Mouse (Mus musculus): Measurements from ENCODE around the gene Gabbr2.
"Not testable (repeated sequence)": the region's sequence is repeated elsewhere in the genome, so short reads cannot be mapped to it uniquely, and the experiment has no call there.

Gene Gabbr2

DNA sequence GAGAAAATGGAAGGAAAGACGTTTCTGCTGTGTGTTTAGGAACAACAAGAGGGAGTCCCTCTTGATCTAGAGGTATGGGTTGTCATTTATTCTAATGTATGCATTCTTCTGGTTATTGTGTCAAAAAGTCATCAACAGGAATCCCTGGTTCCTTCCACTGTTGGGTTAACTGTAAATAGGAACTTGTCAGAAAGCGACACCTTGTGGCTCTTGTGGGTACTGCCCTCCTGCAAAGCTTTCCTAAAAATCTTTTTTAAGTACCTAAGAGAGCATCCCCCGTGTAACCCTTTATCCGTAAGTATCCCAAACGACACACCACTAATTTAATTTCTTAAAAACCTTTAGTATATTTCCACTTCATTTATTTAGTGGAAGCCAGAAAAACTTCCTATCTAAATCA is 334.6 kb downstream of the Gabbr2 start:
- peak; percentile 84 for DNase-seq (ENCODE audit: low read depth, low spot score)

DNA sequence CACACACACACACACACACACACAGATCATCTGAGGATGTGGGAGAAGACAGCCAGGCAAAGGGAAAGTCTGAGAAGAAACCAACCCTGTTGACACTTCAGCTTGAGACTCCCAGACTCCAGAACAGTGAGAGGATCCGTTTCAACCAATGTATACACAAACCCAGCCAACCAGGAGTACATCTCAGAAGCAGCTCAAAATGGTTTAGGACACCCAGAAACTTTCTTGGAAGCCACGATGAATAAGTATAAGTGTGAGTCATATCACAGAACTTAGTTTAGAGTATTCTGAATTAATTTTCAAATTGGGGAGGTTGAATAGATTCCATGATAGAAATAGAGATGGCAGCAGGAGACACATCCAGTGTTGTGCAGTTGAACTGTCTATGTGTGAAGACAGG is 335.7 kb downstream of the Gabbr2 start:
- DNase-seq (ENCODE audit: low read depth, low spot score): no peak

DNA sequence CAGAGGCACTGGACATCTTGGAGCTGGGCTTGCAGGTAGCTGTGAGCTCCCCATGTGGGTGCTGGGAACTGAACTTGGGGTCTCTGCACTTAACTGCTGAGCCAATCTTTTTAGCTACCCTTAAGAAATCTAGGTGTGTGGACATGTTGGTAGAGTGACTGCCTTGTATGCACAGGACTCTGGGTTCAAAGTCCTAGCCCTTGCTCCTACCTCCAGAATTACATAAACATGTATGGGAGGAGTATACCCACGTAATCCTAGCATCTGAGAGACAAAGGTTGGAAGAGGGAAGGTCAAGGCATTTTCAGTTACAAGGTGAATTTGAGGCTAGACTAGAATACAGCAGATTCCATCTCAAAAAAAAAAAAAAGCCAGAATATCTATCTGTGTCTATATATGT is 336.4 kb downstream of the Gabbr2 start:
- DNase-seq (ENCODE audit: low read depth, low spot score): no peak

DNA sequence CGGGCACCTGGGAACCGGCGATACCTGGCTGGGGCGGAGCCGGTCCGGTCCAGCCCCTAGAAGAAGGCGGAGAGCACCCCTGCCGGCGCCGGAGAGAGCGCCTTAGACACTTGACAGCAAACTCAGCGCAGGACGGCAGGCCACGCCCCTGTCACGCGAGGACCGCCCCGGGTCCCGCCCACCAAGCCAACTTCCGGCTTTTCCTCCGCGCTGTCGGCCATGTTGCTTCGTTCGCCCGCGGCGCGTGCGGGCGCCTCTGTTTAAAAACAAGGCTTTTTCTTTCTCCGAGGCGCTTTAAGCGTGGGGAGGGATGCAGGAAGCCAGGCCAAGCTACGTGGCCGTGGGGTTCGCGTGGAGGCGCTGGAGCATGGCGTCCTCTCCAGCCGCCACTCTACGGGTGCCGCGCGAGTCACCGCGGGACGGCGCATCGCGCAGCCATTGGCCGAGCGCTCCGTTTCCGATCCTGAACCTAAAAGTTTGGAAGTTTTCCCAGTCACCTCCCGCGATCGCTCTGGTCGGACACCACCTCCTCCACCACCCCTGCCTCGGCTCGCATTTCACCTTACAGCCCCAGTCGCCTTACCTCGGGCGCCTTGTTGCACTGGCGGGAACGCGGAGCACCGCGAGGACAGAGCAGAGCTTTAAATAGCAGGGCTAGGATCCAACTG is 341.5 kb downstream of the Gabbr2 start, which contains the start of gene Tbc1d2:
Gene Tbc1d2 (minus strand): TSS at position 124 of the 668 bp plus-strand sequence.
- DNase-seq (ENCODE audit: low read depth, low spot score): peak; percentile 94

DNA sequence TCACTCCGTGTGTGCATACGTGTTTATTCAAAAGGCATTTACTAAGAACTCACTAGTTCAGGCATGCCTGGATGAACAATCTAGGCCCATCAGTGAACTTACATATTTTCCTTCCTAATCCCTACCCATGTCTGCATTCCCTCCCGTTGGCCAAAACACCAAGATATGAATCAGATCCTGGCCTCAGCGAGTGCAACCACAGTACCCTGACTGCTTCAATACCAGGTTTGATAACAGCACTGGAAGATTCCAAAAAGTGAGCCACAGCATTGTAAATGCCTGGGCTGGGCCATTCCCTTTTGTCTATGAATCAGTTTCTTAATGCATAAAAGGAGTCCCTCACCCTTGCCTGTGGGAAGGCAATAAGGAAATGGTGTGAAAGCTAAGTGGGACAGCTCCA is 342.5 kb downstream of the Gabbr2 start:
- no peak for DNase-seq (ENCODE audit: low read depth, low spot score)

DNA sequence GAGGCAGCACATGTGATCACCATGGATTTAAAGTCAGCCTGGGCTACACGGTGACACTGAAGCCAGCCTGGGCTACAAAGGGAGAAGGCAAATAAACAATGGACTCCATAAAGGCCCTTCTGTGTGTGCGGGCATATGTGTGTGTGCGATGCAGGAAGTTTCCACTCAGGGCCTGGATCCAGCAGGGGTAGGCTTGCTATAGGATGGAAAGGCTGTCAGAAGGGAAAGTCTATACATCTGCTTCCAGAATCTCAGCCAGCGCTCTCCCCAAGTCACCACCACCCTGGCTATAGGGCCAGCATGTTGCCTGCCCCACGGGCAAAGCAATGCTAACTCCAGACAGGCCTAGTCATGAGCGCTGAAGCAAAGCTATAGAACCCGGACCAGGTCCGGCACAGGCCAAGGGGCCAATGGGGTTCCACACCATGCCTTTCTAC is 348.0 kb downstream of the Gabbr2 start:
- no peak for DNase-seq (ENCODE audit: low read depth, low spot score)

DNA sequence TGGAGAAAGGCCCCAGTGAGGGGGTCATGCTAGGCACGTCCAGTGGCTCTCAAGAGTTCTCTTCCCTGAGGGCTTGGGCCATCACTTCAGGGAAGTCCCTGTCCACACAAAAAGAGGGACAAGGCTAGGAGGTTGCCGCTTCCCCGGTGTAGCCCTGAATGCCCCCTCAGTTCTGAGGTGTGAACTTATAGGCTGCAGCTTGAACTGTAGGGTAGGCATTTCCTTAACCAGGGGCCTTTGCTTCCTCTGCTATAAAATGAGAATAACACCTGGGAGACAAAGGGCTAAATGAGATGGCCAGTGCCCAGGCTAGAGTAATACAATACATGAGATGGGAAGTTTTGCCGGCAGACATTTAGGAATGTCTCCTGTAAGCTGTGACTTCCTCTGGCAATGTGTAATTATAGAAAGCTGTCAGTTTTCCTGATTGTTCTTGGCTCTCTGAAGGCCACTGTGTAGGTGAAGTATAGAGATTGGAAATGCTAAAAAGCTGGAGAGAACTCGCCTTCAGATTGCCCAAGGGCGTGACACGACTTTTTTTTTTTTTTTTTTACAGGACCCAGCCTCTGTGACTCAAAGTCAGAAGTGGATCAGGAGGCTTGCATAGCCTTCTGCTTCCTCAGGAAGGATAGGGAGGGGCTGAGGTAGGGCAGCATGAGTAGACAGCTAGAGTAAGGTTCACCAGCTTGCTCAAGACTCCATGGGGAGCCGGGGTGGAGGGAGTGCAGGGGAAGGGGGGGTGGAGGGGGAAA is 348.6 kb downstream of the Gabbr2 start:
- peak; percentile 75 for DNase-seq (ENCODE audit: low read depth, low spot score)

DNA sequence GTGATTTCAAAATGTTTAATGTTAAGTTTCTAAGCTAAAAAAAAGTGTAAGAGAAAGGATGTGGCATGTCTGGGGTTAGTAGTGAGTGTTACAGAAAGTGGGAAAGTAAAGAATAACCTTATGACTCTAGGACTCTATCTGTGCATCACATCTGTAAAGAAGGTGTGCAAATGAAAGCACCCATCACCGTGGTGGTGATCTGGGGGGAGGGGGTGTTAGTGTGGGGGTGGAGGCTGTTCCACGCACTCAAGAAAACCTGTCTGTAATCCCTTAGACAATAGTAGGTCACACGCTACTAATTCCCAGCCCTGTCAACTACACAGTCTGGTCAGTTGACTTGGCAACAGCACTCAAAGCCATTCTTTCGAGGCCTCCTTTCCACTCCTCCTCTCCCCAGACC is 350.4 kb downstream of the Gabbr2 start:
- no peak for DNase-seq (ENCODE audit: low read depth, low spot score)

DNA sequence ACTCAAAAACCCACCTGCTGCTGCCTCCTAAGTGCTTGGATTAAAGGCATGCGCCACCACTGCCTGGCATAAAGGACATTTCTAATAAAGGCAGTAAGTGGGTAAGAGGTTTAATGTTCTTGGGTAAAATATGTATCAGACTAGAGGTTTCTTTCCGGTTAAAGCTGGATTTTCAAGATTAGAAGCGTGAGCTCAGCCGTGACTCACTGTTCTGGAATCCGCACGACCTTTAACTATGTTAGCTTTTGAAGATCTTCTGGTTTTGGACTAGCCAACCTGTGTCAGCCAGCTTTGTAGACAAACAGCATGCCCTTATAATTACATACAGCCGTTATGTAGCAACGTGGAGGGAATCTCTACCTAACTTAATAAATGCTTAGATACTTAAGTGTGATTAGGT is 351.8 kb downstream of the Gabbr2 start:
- no peak for DNase-seq (ENCODE audit: low read depth, low spot score)

DNA sequence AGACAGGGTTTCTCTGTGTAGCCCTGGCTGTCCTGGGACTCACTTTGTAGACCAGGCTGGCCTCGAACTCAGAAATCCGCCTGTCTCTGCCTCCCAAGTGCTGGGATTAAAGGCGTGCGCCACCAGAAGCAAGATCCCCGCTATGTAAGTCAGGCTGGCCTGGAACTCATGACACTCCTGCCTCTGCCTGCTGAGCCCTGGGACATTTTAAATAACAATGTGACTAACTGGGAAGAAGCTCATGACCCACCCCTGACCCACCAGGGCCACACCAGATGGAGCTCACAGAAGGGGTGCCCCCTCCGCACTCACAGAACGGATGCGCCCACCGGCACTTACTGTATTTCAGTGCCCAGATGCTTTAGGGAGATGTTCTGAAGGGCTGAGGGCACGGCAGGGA is 354.4 kb downstream of the Gabbr2 start:
- DNase-seq (ENCODE audit: low read depth, low spot score): peak; percentile 72

DNA sequence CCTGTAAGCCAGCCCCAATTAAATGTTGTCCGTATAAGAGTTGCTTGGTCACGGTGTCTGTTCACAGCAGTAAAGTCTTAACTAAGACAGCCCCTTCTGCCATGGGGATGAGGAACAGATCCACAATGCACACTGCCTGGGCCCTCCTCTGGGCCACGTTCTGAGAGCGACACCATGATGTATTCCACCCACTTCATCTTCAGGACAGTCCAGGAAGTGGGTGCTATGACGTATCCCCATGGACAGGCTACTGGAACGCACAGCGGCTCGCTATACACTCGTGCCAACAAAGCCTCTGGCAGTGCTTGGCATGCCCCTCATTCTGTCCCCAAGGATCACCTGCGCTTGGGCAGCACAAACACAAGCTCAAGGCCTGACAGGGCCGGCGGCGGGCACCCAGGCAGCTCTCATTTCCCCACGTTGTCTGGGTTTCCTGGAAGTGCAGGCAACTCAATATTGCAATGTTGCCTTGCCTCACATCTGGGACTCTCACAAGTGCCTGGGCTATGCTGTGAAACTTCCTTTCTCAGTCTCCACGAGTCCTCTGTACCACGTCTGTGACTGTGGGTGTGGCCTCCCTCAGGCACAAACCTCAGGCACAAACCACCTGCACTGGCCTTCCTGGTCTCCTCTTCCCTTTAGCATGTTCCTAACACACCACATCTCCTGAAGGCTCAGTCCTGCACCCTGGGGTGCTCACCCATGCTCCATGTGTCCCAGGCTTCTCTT is 355.8 kb downstream of the Gabbr2 start:
- no peak for DNase-seq (ENCODE audit: low read depth, low spot score)

DNA sequence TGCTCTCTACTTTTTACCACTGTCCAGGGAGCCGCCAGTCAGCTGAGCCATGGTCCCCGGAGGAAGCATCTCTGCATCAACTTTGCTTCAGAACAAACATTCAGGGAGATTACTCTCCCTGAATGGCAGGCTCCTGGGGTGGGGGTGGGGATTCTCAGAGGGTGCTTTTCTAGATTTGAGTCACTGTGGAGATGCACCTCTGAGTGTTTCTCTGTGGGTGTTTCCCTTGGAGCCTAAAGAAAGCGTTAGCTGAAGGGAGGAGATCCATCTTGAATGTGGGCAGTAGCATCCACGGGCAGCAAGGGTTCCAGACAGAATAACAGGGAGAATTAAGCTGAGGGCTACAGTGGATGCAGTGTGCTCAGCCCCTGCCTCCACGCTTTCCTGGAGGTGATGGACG is 356.8 kb downstream of the Gabbr2 start:
- no peak for DNase-seq (ENCODE audit: low read depth, low spot score)

DNA sequence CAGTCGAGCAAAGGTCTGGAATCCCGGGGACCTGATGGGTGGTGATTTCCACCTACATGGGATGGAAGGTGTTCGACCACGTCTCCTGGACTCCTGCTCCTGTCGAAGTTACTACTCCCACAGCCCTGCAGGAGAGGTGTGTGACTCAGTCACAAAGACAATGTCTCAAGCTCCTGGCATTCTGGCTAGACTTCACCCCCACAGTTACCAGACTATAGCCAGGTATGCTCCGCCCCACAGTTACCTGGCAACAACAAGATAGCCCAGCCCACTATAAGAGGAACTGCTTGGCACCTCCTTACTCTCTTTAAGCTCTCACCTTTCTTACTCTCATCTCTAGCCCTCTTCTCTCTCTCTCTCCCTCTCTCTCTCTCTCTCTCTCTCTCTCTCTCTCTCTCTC is 358.1 kb downstream of the Gabbr2 start:
- DNase-seq (ENCODE audit: low read depth, low spot score): not testable (repeated sequence)

DNA sequence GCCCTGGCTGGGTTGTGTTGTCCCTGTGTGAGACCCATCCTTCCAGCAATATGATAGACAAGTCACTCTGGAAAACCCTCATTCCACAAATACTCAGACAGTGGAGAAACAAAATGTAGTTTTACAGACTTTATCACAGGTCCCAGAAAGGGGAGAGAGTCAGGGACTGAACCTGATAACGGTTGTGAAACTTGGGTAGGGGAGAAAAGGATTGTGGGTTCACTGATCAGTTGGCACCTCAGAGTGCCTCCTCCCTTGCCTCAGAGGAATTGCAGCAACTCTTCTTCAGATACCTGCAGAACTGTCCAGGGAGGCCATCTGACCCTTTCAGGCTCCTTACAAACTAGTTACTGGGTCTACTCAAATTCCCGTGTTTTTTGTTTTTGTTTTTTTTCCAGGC is 359.2 kb downstream of the Gabbr2 start:
- DNase-seq (ENCODE audit: low read depth, low spot score): no peak

DNA sequence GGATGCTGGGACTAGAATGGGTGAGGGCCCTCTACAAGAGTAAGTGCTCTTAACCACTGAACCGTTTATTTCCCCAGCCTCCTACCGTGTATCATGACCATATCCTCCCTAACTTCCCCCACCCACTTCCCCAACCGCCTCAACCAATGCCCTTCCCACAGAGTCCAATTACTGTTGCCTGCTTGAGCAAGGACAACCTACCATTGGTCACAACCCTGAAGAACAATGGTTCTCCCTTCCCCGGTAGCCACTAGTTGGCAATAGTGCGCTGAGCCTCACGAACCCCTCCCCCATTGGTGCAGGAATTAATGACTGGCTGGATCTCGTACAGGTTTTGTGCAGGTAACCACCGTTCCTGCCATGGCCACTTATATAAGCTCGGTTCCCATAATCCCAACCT is 361.3 kb downstream of the Gabbr2 start:
- DNase-seq (ENCODE audit: low read depth, low spot score): peak; percentile 78

DNA sequence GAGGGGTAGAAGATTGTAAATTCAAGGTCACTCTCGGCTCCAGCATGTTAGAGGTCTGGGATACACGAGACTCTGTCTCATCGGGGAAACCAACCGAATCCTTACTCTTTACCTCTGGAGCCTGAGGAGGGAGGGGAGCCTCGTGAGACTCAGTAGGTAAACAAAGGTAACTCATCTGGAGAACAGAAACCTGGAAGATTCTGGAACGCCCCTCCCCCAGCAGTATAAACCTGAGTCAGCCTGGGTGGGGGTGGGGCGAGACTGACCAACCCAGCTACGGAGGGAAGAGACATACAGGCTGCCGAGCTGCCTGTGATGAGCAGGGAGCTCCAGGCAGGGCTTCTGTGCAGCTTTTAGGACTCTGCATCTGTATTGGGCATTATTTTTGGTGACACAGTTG is 362.8 kb downstream of the Gabbr2 start:
- DNase-seq (ENCODE audit: low read depth, low spot score): peak; percentile 65

DNA sequence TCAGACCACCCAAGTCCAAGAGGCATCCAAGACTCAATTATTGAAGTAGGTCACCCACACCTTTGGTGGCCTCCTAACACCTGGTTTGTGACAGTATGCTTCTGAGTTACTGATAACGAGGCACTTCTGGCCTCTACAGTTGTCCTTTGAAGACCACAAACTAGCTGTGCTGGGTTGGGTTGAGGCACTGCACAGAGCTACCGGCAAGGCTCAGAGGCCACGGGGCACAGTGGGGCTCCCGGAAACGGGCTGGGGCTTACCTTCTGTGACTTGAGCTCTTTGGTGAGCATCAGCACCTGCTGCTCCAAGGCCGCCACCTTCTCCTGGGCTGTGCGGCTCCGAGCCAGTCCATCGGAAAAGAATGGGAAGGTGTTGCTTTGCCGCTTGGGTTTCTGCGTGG is 363.6 kb downstream of the Gabbr2 start:
- DNase-seq (ENCODE audit: low read depth, low spot score): no peak

DNA sequence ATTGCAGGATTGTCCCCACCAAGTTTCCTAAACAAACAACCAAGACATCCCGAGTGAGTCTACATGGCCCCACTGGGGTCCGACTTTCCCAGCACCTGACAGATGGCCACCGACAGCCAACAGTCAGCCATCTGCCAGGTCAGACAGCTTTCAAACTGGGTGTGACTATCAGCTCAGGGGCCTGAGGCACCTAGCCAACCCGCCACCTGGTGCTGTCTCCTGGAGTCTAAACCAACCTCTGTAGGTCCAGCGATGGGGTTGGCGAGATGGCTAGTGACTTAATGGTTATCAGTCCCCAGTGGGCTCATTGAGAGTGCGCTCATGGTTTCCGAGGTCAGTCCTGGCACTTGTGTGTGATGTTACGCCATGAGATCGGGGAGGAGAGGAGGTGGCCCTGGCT is 366.6 kb downstream of the Gabbr2 start:
- no peak for DNase-seq (ENCODE audit: low read depth, low spot score)

DNA sequence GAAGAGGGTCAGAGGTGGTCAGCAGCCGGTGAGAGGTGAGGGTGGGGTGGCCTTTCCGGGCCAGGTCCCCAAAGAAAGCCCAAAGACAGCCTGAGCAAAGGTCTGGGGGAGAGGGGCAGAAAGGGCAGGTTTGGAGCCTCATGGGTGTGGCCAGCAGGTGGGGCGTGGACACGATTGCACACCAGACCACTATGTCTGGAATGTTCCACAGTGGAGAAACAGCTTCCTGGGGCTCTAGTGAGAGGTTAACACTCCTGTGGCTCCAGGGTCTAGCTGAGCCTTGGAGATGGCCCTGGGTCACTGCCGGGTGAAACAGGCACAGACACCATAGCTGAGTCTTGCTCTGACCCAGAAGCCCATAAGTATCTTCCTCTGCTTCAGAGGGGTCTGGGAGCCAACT is 368.7 kb downstream of the Gabbr2 start:
- DNase-seq (ENCODE audit: low read depth, low spot score): no peak

DNA sequence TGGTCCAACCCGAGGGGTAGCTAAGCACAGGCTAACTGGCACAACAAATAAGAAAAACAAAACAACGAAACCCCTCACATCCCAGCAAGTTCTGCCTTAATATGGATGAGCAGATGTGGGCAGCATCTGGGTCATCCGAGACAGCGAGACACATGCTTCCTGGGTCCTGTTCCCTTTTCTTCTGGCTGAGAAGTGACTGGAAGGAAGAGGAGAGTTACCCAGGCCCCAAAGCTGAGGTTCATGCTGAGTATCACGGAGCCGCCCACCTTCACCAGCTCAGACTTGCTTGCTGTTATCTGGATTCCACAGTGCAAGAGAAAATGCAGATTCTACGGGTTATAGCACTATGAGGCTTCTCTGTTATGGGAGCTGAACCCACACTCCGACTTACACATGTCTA is 370.7 kb downstream of the Gabbr2 start:
- DNase-seq (ENCODE audit: low read depth, low spot score): no peak

DNA sequence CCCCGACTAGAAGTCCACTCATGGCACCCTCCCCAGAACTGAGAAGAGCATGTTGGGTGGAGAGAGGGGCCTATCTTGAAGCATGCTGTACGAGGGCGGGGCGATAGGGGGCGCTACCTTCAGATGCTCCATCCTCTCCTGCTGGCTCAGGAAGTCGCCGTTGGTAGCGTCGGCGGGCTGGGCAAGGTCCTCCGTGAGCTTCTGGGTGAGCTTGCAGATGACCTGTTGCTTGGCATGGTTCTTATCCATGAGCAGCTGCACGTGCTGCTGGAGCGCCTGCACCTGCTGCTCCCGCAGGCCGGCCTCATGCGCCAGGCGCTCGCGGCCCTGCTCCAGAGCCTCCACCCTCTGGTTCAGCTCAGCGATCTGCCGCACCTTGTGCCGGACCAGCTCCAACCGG is 371.3 kb downstream of the Gabbr2 start:
- DNase-seq (ENCODE audit: low read depth, low spot score): peak; percentile 74

DNA sequence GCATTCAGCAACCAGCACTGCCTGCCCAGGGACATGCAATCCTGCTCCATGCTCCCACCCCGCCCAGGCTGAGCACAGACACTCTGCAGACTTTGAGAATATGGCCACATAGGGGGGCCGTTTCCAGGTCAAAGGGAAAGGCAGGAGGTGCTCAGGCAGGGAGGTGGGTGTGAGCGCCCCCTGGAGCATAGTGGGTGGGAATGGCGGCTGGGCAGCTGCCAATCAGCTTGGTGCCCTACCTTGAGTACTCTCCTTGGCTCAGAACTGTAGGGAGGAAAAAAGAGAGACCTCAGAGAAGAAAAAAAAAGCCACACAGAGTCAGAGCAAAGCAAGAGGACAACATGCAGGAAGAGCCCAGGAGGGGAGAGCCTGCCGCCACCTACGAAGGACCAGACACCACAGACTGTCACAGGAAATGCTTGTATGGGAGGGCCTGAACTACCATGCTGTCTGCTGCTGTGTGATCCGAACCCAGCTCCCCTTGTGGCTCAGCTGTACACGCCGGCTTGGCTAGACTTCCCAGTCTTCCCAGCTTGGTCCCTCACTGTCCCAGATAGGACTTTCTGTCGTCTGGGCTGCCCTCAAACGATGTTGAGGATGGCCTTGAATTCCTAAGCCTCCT is 373.4 kb downstream of the Gabbr2 start:
- peak; percentile 79 for DNase-seq (ENCODE audit: low read depth, low spot score)
